Mouse (Mus musculus) liver, embryonic 14.5 days (tissue): ENCODE measurements around the gene C1qtnf3.

ENCODE experiments used
- CTCF ChIP-seq: IDR thresholded peaks from 2 replicates; pipeline ENCODE4 v1.5.1; 2016; ENCODE audit warnings: antibody characterized with exemption, low read depth, control low read depth
- EP300 ChIP-seq: IDR thresholded peaks from 2 replicates; pipeline ENCODE4 v1.6.1; 2016; ENCODE audit warnings: antibody characterized with exemption, low read depth

DNA sequence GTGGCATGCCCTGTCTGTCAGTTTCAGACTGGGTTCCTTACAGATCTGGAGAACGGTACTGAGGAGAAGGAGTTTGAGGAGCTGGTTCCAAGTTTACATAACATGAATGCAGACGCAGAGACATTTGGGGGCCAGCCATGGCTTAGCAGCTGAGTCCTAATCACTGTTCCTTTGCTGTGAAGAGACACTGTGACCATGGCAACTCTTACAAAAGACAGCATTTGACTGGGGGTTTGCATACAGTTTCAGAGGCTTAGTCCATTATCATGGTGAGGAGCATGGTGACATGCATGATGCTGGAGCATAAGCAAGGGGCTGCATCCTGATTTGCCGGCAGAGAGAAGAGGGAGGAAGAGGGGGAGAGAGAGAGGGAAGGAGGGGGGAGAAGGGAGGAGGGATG lies 29.6 kb upstream of the C1qtnf3 start:
- no peak for TF ChIP-seq EP300
- no peak for TF ChIP-seq CTCF
